Mouse (Mus musculus) heart, postnatal 0 days (tissue): Measurements from ENCODE around the gene Pigw. TPM values are rescaled to one million over a fixed set of nuclear protein-coding genes. Genes with fewer than 3 reads are reported as not detected.

Source experiments
- ATAC-seq: fragments of 200-750 bp; cut with Nextera tagmentation; 2 replicates; pipeline ENCODE4 v1.8.0; 2017; ENCODE audit warnings: low read depth, moderate number of reproducible peaks, moderate library complexity; ENCODE audit not compliant: insufficient read depth
- DNase-seq: peaks from one replicate; pipeline ENCODE4 v3.0.0-alpha.2; 2016; ENCODE audit warnings: low spot score
- H3K27ac ChIP-seq: fragments of 300-500 bp; sonication (generic); 2 replicates; pipeline ENCODE4 v1.5.1; 2014; ENCODE audit warnings: low read depth, mild to moderate bottlenecking
- H3K27me3 ChIP-seq: fragments of 300-500 bp; sonication (generic); 2 replicates; pipeline ENCODE4 v1.6.1; 2014; ENCODE audit warnings: low read length, mixed read lengths; ENCODE audit not compliant: control insufficient read depth, insufficient read depth
- H3K36me3 ChIP-seq: fragments of 300-500 bp; sonication (generic); replicated peaks from 2 replicates; pipeline ENCODE4 v1.6.1; 2014; ENCODE audit warnings: low read length, mixed read lengths; ENCODE audit not compliant: control insufficient read depth, insufficient read depth
- H3K4me1 ChIP-seq: fragments of 300-500 bp; sonication (generic); 2 replicates; pipeline ENCODE4 v1.6.1; 2014; ENCODE audit warnings: antibody characterized with exemption; ENCODE audit not compliant: control insufficient read depth, insufficient read depth
- H3K4me2 ChIP-seq: fragments of 300-500 bp; sonication (generic); 2 replicates; pipeline ENCODE4 v1.6.1; 2014; ENCODE audit warnings: low read depth, mild to moderate bottlenecking, low read length, moderate library complexity
- H3K4me3 ChIP-seq: fragments of 300-500 bp; sonication (generic); 2 replicates; pipeline ENCODE4 v1.5.1; 2014; ENCODE audit warnings: low read depth, low read length
- H3K9ac ChIP-seq: fragments of 300-500 bp; sonication (generic); replicated peaks from 2 replicates; pipeline ENCODE4 v1.6.1; 2014; ENCODE audit warnings: low read depth, low read length, mixed read lengths
- H3K9me3 ChIP-seq: fragments of 300-500 bp; sonication (generic); replicated peaks from 2 replicates; pipeline ENCODE4 v1.6.1; 2016; ENCODE audit warnings: low read length; ENCODE audit not compliant: control insufficient read depth
- CTCF ChIP-seq: IDR thresholded peaks from 2 replicates; pipeline ENCODE4 v1.5.1; 2016; ENCODE audit warnings: antibody characterized with exemption, control low read depth, low read depth
- EP300 ChIP-seq: IDR thresholded peaks from 2 replicates; pipeline ENCODE4 v1.6.1; 2016; ENCODE audit warnings: antibody characterized with exemption, low read depth
- WGBS: fragments of 180-500 bp; shearing (Covaris S2); extraction: QIAGEN DNeasy Blood & Tissue Kit; methylation state at CpG from one replicate; pipeline ENCODE4 v1.1.7; 2014; 5-methylcytosine and 5-hydroxymethylcytosine counted together
- polyA plus RNA-seq: library from polyadenylated mRNA; unstranded; fragments of >200 nt; fragmentation: Nextera tagmentation; extraction: Ambion mirVana; gene quantifications from 2 replicates; pipeline ENCODE4 v1.2.1, GENCODE M21; 2015
- total RNA-seq: library from RNA; depleted of rRNA; stranded (reverse); fragments of >200 nt; gene quantifications from 2 replicates; pipeline ENCODE4 v1.2.3, GENCODE M21; 2014; ENCODE audit warnings: low replicate concordance

The Pigw gene
- total and polyA plus RNA-seq, 2 experiments from 2014 or later, result 2.1 to 2.5 TPM

GRCm38 (mm10) chr11:84916703-84917300 lies 36.7 kb upstream of the Pigw start:
- no peak overlapping the region for H3K27ac ChIP-seq
- DNase-seq, result no peak
- TF ChIP-seq EP300 (no peak), CTCF (no peak)

GRCm38 (mm10) chr11:84916053-84916702 lies 36.1 kb upstream of the Pigw start, which contains the start of gene Znhit3:
Gene Znhit3 (minus strand): TSS chr11:84916366.
- WGBS, result 5% methylated on average over 34 of the region's 34 CpGs
- Histone ChIP-seq H3K9ac (peak within 1 kb of the TSS; percentile 78), H3K27ac (0 out of 2 replicates have a peak within 1 kb of the TSS, but pooled peaks have one; percentile 15), H3K9me3 (no peaks in the 10 kb centered on the region), H3K4me2 (peak within 1 kb of the TSS; percentile 91), H3K36me3 (peaks cover 20% of the 10 kb centered on the region), H3K27me3 (no peaks in the 10 kb centered on the region), H3K4me3 (peak within 1 kb of the TSS; percentile 86), H3K4me1 (0 out of 2 replicates have a peak, but pooled peaks cover 10% of the 10 kb centered on the region)
- TF ChIP-seq EP300 (no peak), CTCF (no peak)
- DNase-seq (peak; percentile 94), ATAC-seq (peak; percentile 89)

More at GRCm38 (mm10) chr11:84916703-84917300, 36.7 kb upstream of the Pigw start:
- no peaks in the 10 kb centered on the region for H3K9me3 ChIP-seq
- WGBS, result 52% methylated on average over 7 of the region's 7 CpGs
- peaks cover 14% of the 10 kb centered on the region for H3K36me3 ChIP-seq
- H3K4me1 ChIP-seq, result 0 out of 2 replicates have a peak, but pooled peaks cover 10% of the 10 kb centered on the region
- no peak overlapping the region for H3K9ac ChIP-seq
- H3K4me2 ChIP-seq, result peak overlapping the region; percentile 91
- peak overlapping the region; percentile 86 for H3K4me3 ChIP-seq
- no peaks in the 10 kb centered on the region for H3K27me3 ChIP-seq
- ATAC-seq, result no peak

- ATAC-seq (no peak), DNase-seq (no peak)
- Histone ChIP-seq H3K9me3 (no peaks in the 10 kb centered on the region), H3K9ac (no peak overlapping the region), H3K4me1 (0 out of 2 replicates have a peak, but pooled peaks cover 10% of the 10 kb centered on the region), H3K27me3 (no peaks in the 10 kb centered on the region), H3K4me3 (no peak overlapping the region), H3K27ac (no peak overlapping the region), H3K36me3 (peaks cover 34% of the 10 kb centered on the region), H3K4me2 (no peak overlapping the region)
- TF ChIP-seq EP300 (no peak), CTCF (no peak)
- 88% methylated on average over 5 of the region's 5 CpGs for WGBS
Measured at GRCm38 (mm10) chr11:84914673-84915072, 34.6 kb upstream of the Pigw start.

GRCm38 (mm10) chr11:84910411-84910810 lies 30.3 kb upstream of the Pigw start:
- TF ChIP-seq CTCF, result no peak
- TF ChIP-seq EP300, result no peak
- Histone ChIP-seq H3K27ac (no peak overlapping the region), H3K36me3 (peaks cover 74% of the 10 kb centered on the region)

GRCm38 (mm10) chr11:84908480-84908879 lies 28.4 kb upstream of the Pigw start:
- Histone ChIP-seq H3K4me3 (no peak overlapping the region), H3K36me3 (peaks cover 94% of the 10 kb centered on the region), H3K9me3 (no peaks in the 10 kb centered on the region), H3K4me1 (no peaks in the 10 kb centered on the region), H3K4me2 (no peak overlapping the region), H3K27ac (no peak overlapping the region), H3K9ac (no peak overlapping the region), H3K27me3 (no peaks in the 10 kb centered on the region)
- ATAC-seq (no peak), DNase-seq (no peak)
- no peak for TF ChIP-seq CTCF
- TF ChIP-seq EP300, result no peak
- 90% methylated on average over 6 of the region's 6 CpGs for WGBS

More at GRCm38 (mm10) chr11:84910411-84910810, 30.3 kb upstream of the Pigw start:
- no peak overlapping the region for H3K9ac ChIP-seq
- 75% methylated on average over 4 of the region's 4 CpGs for WGBS
- no peaks in the 10 kb centered on the region for H3K9me3 ChIP-seq
- H3K4me1 ChIP-seq, result 0 out of 2 replicates have a peak, but pooled peaks cover 3% of the 10 kb centered on the region
- H3K4me3 ChIP-seq, result no peak overlapping the region
- H3K4me2 ChIP-seq, result no peak overlapping the region
- DNase-seq (no peak), ATAC-seq (no peak)
- H3K27me3 ChIP-seq, result no peaks in the 10 kb centered on the region
